Mouse (Mus musculus): ENCODE results near the gene Rsph3b.
"Not testable (repeated sequence)": the region's sequence is repeated elsewhere in the genome, so short reads cannot be mapped to it uniquely, and the experiment has no call there.

Rsph3b gene

DNA sequence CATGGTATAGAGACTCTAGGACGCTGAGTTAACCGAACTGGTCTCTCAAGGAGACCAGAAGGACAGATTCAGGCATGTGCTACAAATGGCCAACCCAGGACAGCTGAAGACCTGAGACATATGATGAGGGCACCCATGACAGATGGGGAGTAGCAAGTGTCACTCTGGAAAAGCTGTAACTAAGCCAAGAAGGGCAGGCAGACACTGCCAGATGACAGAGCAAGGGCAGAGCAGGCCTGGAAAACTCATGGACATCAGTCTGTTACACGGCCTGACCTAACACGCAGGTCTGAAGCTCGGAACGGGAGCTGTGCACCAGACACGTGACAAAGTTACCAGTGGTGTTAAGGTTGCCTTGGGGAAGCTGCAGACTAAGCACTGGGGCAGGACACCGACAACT is 10.4 kb upstream of the Rsph3b start:
- DNase-seq (ENCODE audit: low spot score in 2 of 2): not testable (repeated sequence)

DNA sequence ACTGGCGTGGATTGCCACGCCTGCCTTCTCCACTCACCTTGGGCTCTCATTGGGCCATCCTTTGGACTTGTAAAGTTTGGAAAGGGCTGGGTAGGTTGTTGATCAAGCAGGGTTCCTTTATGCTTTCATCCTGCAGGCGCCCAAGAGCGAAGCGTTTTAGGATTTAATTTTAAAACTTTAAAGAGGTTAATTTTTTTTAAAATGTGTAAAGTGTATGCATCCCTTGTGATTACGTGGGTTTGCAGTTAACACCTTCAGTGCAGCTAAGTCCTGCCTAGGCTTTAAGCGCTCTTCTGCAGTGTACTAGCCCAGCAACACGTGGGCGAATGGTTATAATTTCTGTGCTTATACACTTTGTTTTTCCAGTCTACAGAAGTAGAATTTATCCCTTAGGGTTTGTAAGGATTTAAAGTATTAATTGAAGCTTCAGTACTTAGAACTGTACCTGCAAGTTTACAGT is 317 bp upstream of the Rsph3b start:
- DNase-seq (ENCODE audit: low spot score in 2 of 2): not testable (repeated sequence)

GRCm38 (mm10) chr17:6947637-6947983 is 872 bp downstream of the Rsph3b start:
- DNase-seq (ENCODE audit: low spot score in 2 of 2): not testable (repeated sequence)

- DNase-seq (ENCODE audit: low spot score in 2 of 2): not testable (repeated sequence)
Measured at GRCm38 (mm10) chr17:6942560-6942959, 5.9 kb downstream of the Rsph3b start.

GRCm38 (mm10) chr17:6931625-6932024 is 16.9 kb downstream of the Rsph3b start:
- not testable (repeated sequence) for DNase-seq (ENCODE audit: low spot score in 2 of 2)

DNA sequence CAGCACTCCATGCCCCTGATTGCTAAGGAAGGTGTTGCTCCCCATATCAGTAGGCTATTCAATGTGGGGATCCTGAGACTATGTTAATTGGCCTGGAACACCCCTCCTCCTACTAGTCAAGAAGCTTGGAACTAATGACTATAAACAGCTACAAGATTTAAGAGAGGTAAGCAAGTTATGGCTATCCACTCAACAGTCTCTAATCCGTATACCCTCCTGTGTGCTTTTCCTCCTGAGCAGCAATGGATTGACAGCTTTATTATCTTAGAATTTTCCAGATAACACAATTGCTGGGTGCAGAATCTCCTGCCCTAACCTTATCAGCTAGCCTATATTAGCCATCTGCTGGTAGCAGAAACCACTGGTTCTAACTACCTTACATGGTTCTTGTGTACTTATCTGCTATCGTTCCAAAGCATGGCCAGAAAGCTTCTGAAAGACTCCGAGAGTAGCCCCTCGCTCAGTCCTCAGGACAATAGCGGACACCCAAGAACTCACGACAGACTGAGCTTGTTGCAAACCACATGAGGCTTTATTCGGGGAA is 28.1 kb downstream of the Rsph3b start:
- DNase-seq (ENCODE audit: low spot score in 2 of 2): not testable (repeated sequence)

DNA sequence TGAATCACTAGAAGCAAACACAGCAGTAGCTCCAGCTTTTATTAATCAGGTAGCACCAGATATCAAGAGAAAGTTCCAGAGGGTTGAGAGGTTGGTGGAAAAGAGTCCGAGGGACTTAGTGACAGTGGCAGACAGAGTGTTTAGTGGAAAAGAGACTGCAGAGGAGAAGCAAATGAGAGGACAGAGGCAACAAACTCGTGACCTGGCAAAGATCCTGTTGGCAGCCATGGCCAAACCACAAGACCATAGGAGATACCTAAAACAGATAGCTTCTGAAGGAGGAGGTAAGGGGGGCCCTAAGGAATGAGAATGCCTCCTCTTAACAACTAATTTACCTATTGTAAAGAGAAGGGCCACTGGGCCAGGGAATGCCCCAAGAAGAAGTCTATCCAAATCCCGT is 29.1 kb downstream of the Rsph3b start:
- DNase-seq (ENCODE audit: low spot score in 2 of 2): not testable (repeated sequence)

GRCm38 (mm10) chr17:6915282-6915681 is 33.2 kb downstream of the Rsph3b start:
- not testable (repeated sequence) for DNase-seq (ENCODE audit: low spot score in 2 of 2)

- DNase-seq (ENCODE audit: low spot score in 2 of 2): not testable (repeated sequence)
Measured at GRCm38 (mm10) chr17:6914066-6914465, 34.4 kb downstream of the Rsph3b start.

DNA sequence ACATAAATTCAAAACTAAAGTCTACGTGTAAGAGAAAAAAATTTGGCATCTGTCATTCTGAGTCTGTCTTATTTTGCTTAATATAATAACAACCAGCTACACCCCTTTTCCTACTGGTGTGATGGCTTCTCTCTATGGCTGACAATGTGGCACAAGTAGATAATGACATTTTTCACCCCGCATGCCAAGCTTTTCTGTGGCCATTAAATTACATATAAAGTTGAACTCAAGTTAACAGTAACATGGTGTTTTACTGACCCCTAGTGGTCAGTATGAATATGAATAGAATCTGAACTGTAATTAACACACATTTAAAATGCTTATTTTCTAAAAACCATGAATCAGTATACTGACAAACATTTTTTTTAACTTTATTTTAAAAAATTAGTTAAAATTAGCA is 48.1 kb downstream of the Rsph3b start:
- not testable (repeated sequence) for DNase-seq (ENCODE audit: low spot score in 2 of 2)

- not testable (repeated sequence) for DNase-seq (ENCODE audit: low spot score in 2 of 2)
Measured at GRCm38 (mm10) chr17:6897996-6898562, 50.4 kb downstream of the Rsph3b start.

DNA sequence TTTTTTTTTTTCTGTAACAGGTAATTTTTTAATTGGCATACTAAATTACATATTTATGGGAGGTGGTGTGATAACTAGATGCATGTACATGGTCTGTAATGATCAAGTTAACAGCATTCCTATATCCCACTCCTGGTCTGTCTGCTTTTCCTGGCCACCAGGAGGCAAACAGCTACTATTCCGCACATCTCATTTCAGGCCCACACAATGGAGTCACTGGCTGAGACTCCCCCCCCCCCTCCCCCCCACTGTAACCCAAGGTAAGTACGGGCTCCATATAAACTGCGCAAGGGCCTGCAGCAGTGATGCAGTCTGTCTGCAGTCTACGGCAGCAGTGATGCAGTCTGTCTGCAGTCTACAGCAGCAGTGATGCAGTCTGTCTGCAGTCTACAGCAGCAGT is 51.7 kb downstream of the Rsph3b start:
- DNase-seq (ENCODE audit: low spot score in 2 of 2): no peak

DNA sequence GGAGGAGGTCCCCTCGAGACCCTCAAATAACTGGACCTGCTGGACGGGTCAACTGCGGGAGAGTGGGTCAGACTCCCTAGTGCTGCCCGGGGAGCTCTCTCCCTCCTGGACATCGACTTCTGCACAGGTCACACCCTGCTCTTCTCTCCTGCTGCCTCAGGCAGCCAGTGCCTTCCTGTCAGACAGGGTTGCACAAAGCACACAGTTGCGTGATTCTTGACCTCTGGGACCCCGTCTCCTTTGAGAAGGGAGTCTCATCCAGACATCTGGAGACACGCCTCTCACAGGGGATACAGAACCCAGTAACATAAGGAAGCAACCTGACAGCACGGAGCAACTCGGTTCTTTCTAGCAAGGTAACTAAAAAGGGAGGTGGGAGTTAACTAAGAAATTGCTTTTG is 55.1 kb downstream of the Rsph3b start:
- no peak for DNase-seq (ENCODE audit: low spot score in 2 of 2)

GRCm38 (mm10) chr17:6891966-6892934 is 56.2 kb downstream of the Rsph3b start:
- DNase-seq (ENCODE audit: low spot score in 2 of 2): no peak

DNA sequence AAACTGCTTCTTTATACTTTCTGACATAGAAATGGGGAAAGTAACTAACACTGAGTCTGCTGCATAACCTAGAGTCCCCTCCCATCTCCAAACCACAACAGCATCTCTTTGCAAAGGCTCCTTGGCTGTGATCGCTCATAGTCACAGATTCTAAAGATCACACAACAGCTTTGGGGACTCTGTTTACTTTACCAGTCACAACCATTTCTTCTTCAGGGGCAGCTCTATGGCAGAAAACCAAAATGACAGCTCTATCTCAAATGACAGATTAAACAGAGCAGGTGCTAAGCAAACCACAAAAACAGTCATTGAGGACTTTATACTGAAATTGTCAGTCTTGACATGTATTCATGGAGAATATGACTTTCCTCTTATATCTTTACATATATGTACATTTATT is 62.0 kb downstream of the Rsph3b start:
- no peak for DNase-seq (ENCODE audit: low spot score in 2 of 2)

GRCm38 (mm10) chr17:6884531-6884930 is 64.0 kb downstream of the Rsph3b start:
- DNase-seq (ENCODE audit: low spot score in 2 of 2): no peak

DNA sequence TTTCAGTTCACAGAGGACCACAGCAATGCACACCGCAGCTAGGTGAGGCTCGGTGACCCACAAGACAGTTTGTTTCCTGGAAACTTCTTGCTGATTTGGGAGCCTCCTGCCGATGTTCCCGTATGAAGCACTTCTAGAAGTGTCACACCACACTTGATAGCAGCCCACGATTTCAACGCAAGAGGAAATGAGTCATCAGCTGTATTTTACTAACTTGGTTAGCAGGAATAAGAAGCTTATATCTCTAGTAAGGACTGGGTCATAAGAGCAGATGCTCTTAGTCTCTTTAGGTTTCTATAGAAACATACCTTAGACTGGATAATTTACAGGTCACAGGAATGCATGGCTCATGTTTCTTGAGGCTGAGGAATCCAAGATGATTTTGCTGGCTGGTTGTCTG is 67.2 kb downstream of the Rsph3b start:
- no peak for DNase-seq (ENCODE audit: low spot score in 2 of 2)

DNA sequence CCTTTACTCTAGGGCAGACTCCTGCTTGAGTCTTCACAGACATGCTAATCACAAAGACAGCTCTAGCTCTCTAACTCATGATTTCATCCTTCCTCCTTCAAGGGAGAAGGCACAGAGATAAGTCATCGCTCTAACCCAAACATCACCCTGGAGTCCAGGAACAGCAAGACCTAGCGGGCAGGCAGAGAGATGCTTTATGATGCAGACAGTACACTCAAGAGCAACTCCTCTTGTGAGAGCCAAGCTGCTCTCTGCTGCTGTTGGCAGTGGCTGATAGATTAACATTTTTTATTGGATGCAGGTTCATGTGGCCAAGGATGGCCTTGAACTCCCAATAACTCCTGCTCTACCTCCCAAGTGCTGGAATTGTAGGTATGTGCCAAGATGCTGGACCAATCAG is 77.1 kb downstream of the Rsph3b start:
- DNase-seq (ENCODE audit: low spot score in 2 of 2): no peak

GRCm38 (mm10) chr17:6868810-6869209 is 79.7 kb downstream of the Rsph3b start:
- no peak for DNase-seq (ENCODE audit: low spot score in 2 of 2)

DNA sequence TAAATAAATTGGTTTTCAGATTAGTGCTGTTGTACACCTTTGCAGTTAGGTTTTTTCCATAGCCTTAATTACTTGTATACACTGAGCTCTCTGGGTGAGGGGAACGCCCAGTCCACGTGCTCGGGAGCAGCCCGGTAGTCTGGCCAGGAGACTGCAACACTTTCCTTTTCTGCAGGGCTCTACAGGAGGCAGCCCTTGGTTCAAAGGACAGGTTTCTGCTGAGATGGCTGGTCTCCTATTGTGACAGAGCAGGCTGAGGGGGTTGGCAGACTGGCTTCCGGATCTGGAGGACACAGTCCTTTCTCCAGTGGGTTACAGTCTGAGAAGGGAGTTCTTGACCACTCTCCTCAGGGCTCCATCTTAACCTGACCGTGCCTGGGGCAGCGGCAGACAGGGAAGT is 80.7 kb downstream of the Rsph3b start:
- DNase-seq (ENCODE audit: low spot score in 2 of 2): no peak

GRCm38 (mm10) chr17:6866576-6866975 is 81.9 kb downstream of the Rsph3b start:
- DNase-seq (ENCODE audit: low spot score in 2 of 2): no peak

DNA sequence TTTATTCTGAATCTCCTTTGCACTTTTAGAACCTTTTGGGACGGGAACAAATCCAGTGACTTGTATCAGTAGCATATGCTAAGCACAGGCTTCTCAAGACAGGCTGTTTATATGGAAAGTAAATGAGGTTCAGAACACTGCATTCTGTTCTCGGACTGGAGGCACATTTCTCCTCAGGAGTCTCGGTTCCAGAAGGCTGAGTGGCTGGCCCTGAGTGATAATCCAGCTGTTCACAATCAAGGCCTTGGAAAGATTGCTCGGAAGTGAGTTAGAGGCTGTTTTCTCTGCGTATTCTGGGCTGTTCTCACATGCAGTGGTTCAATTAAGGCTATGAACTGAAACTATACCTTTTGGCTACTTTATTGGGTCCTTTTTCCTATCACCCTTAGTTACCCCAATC is 82.9 kb downstream of the Rsph3b start:
- no peak for DNase-seq (ENCODE audit: low spot score in 2 of 2)

DNA sequence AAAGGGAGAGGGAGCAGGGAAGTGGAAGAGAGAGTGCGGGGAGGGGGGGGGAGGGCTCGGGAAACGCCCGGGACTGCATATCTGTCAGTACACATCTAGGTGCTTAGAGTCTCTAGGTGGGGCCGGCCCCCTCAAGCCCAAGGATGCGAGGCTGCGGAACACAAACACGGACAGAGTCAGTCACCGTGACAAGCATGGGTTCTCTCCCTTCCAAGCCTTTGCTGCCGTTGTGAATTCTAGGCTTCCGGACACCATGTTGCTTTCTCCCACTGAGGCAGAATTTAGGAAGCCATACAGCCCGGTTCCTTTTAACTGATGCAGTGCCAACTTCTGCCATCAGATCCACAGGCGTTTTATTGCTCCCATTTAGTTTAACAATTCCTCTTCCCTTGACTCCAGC is 83.6 kb downstream of the Rsph3b start:
- no peak for DNase-seq (ENCODE audit: low spot score in 2 of 2)

Measured in spleen, postnatal 14 days (tissue).